17 mouse cellular contexts compared by ENCODE assay signal in the genomic region with DNA sequence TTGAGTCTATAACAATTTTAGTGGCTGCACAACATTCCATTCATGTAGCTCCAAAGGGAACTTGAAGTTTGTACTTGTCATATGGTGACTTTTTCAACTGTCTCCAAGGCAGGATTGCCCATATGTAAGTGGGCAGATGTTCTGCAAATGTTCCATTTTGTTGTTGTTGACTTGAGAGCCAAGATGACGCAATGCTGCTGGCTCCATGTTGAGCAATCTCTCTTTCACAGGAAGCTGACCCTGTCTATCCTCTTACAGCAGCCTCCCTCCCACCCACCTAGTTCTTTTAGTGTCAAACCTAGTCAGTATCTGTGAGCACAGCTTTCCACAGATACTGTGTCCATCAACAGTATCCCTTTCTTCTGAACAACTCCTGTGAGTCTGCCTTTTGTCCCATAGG.
A peak's percentile ranks its signal among the peaks of the same experiment; 100 is the strongest.
DNase-seq lines count a peak whose midpoint lies in the region; ATAC-seq and TF ChIP-seq lines count a peak whose summit lies in the region.
"Had no signal": no experiment of that assay in that cellular context is flagged by ENCODE, and none has a peak within 500 bp of the region (broad histone marks: within the 10 kb centered on the region; RNA-seq: fewer than 3 reads in every experiment).

No protein-coding gene starts in this region.

- no peak overlapping the region for H3K4me2 ChIP-seq in heart, embryonic 11.5 days
- no peak overlapping the region for H3K4me2 ChIP-seq in liver, embryonic 15.5 days
- no peak overlapping the region for H3K4me2 ChIP-seq in liver, embryonic 11.5 days
- H3K4me2 ChIP-seq in lung, postnatal 0 days (replicated peaks; ENCODE audit: low read depth, low read length) = no peak overlapping the region
- H3K4me2 ChIP-seq: embryonic facial prominence, embryonic 15.5 days had no signal

- no peak overlapping the region for H3K27ac ChIP-seq in heart, embryonic 11.5 days (ENCODE audit: low read depth, low read length)
- no peak overlapping the region for H3K27ac ChIP-seq in liver, embryonic 15.5 days (replicated peaks)
- H3K27ac ChIP-seq in liver, embryonic 11.5 days (ENCODE audit: low read depth, low read length) = no peak overlapping the region
- H3K27ac ChIP-seq in lung, postnatal 0 days (ENCODE audit: low read length) = no peak overlapping the region
- H3K27ac ChIP-seq: embryonic facial prominence, embryonic 15.5 days; limb, embryonic 10.5 days had no signal

- no peak for TF ChIP-seq EP300 in lung, postnatal 0 days (IDR thresholded peaks at IDR 0.05)

- DNase-seq in heart, adult 11 months = peak; percentile 93
- no peak for DNase-seq in liver, embryonic 11.5 days (ENCODE audit: low spot score)
- peak; percentile 73 for DNase-seq in lung, postnatal 0 days (ENCODE audit: low spot score)
- no peak for DNase-seq in frontal cortex, postnatal 25 days (ENCODE audit: low spot score in 2 of 2)
- DNase-seq in thymus, postnatal 25 days = no peak
- DNase-seq: cerebellum, postnatal 36 days; forebrain, postnatal 0 days; gastrocnemius, postnatal 25 days; kidney, postnatal 10 days; right cerebral cortex, postnatal 25 days had no signal

- no peaks in the 10 kb centered on the region for H3K9me3 ChIP-seq in heart, embryonic 11.5 days (replicated peaks; ENCODE audit: control insufficient read depth, low read length)
- H3K9me3 ChIP-seq in liver, embryonic 15.5 days (replicated peaks) = no peaks in the 10 kb centered on the region
- no peaks in the 10 kb centered on the region for H3K9me3 ChIP-seq in liver, embryonic 11.5 days (ENCODE audit: control insufficient read depth, low read length)
- H3K9me3 ChIP-seq in lung, postnatal 0 days (ENCODE audit: low read length) = no peaks in the 10 kb centered on the region
- H3K9me3 ChIP-seq: embryonic facial prominence, embryonic 15.5 days; limb, embryonic 10.5 days; megakaryocyte, embryonic 14.5 days had no signal

- TF ChIP-seq CTCF in lung, postnatal 0 days (IDR thresholded peaks at IDR 0.05) = no peak

- H3K4me1 ChIP-seq in heart, embryonic 11.5 days (ENCODE audit: control insufficient read depth, insufficient read depth, low read length) = no peaks in the 10 kb centered on the region
- H3K4me1 ChIP-seq in liver, embryonic 15.5 days (replicated peaks) = no peaks in the 10 kb centered on the region; the same call in 1 of the 2 replicates
- H3K4me1 ChIP-seq in liver, embryonic 11.5 days (replicated peaks; ENCODE audit: control insufficient read depth, insufficient read depth, low read length) = no peaks in the 10 kb centered on the region
- H3K4me1 ChIP-seq in lung, postnatal 0 days (ENCODE audit: insufficient read depth, low read depth, low read length) = no peaks in the 10 kb centered on the region
- H3K4me1 ChIP-seq: embryonic facial prominence, embryonic 15.5 days; limb, embryonic 10.5 days had no signal

- ATAC-seq in heart, embryonic 11.5 days (replicated peaks; ENCODE audit: insufficient number of reproducible peaks, low FRiP score, low TSS enrichment) = no peak
- ATAC-seq in liver, embryonic 15.5 days (ENCODE audit: insufficient read depth) = peak; percentile 18; the same call in 1 of the 2 replicates
- ATAC-seq in liver, embryonic 11.5 days (replicated peaks; ENCODE audit: low FRiP score) = no peak
- peak; percentile 65 for ATAC-seq in lung, postnatal 0 days
- ATAC-seq in erythroid progenitor cell, adult 5-6 weeks (replicated peaks; ENCODE audit: low FRiP score, poor library complexity, severe bottlenecking) = no peak
- ATAC-seq: activated CD4-positive, CD25-positive, alpha-beta regulatory T cell, adult 4 months; forebrain, postnatal 0 days had no signal

- no peak overlapping the region for H3K4me3 ChIP-seq in heart, embryonic 11.5 days (ENCODE audit: low read depth, low read length)
- H3K4me3 ChIP-seq in liver, embryonic 15.5 days (replicated peaks) = no peak overlapping the region
- no peak overlapping the region for H3K4me3 ChIP-seq in liver, embryonic 11.5 days (ENCODE audit: low read depth, low read length)
- H3K4me3 ChIP-seq in lung, postnatal 0 days (ENCODE audit: low read depth, low read length) = no peak overlapping the region
- H3K4me3 ChIP-seq: embryonic facial prominence, embryonic 15.5 days; limb, embryonic 10.5 days; megakaryocyte, embryonic 14.5 days had no signal

- 93% methylated on average over 1 of the region's 1 CpGs for WGBS in heart, embryonic 11.5 days (ENCODE audit: insufficient replicate concordance)
- 65% methylated on average over 1 of the region's 1 CpGs for WGBS in liver, embryonic 15.5 days (ENCODE audit: insufficient replicate concordance)
- WGBS in liver, embryonic 11.5 days = 84% methylated on average over 1 of the region's 1 CpGs
- WGBS in lung, postnatal 0 days = 78% methylated on average over 1 of the region's 1 CpGs

- H3K36me3 ChIP-seq in heart, embryonic 11.5 days (ENCODE audit: control insufficient read depth, insufficient read depth, low read length) = peaks cover 7% of the 10 kb centered on the region
- peaks cover 43% of the 10 kb centered on the region for H3K36me3 ChIP-seq in liver, embryonic 15.5 days (replicated peaks)
- peaks cover 5% of the 10 kb centered on the region; the same call in 1 of the 2 replicates for H3K36me3 ChIP-seq in liver, embryonic 11.5 days (ENCODE audit: control insufficient read depth, insufficient read depth, low read length)
- peaks cover 21% of the 10 kb centered on the region for H3K36me3 ChIP-seq in lung, postnatal 0 days (ENCODE audit: insufficient read depth, low read length)

- H3K9ac ChIP-seq in heart, embryonic 11.5 days (ENCODE audit: low read depth, low read length) = no peak overlapping the region
- no peak overlapping the region for H3K9ac ChIP-seq in liver, embryonic 15.5 days
- no peak overlapping the region for H3K9ac ChIP-seq in liver, embryonic 11.5 days (ENCODE audit: low read depth, low read length)
- H3K9ac ChIP-seq in lung, postnatal 0 days (replicated peaks; ENCODE audit: low read depth) = no peak overlapping the region
- H3K9ac ChIP-seq: embryonic facial prominence, embryonic 15.5 days; forebrain, postnatal 0 days had no signal

- no peaks in the 10 kb centered on the region for H3K27me3 ChIP-seq in heart, embryonic 11.5 days (ENCODE audit: control insufficient read depth, insufficient read depth, low read length)
- H3K27me3 ChIP-seq in liver, embryonic 15.5 days = no peaks in the 10 kb centered on the region
- H3K27me3 ChIP-seq in liver, embryonic 11.5 days (replicated peaks; ENCODE audit: control insufficient read depth, insufficient read depth, low read length) = no peaks in the 10 kb centered on the region
- no peaks in the 10 kb centered on the region for H3K27me3 ChIP-seq in lung, postnatal 0 days (replicated peaks; ENCODE audit: insufficient read depth, low read length)
- H3K27me3 ChIP-seq: embryonic facial prominence, embryonic 15.5 days; megakaryocyte, embryonic 14.5 days had no signal

Comparison
In these comparisons a context has a peak if more than half of its experiments do, and no peak if none do; other contexts are left out.
1. ATAC-seq: peak in liver, embryonic 15.5 days (single experiment) and lung, postnatal 0 days (single experiment); none in heart, embryonic 11.5 days (single experiment), liver, embryonic 11.5 days (single experiment) and erythroid progenitor cell, adult 5-6 weeks (single experiment).
2. DNase-seq: peak in heart, adult 11 months (single experiment) and lung, postnatal 0 days (single experiment); none in liver, embryonic 11.5 days (single experiment), frontal cortex, postnatal 25 days (0 of 2) and thymus, postnatal 25 days (single experiment).